Mouse (Mus musculus): Measurements from ENCODE around the gene 1810030O07Rik. TPM values are rescaled to one million over a fixed set of nuclear protein-coding genes. Genes with fewer than 3 reads are reported as not detected.
"Not testable (repeated sequence)": the region's sequence is repeated elsewhere in the genome, so short reads cannot be mapped to it uniquely, and the experiment has no call there.

Gene 1810030O07Rik
- 10 to 100 TPM; 11.2 to 16.9 TPM for total RNA-seq (2021)

GRCm38 (mm10) chrX:12673054-12673775 lies at the start of gene 1810030O07Rik:
Gene 1810030O07Rik, minus strand, starts transcription at chrX:12673668.
- DNase-seq (ENCODE audit: low spot score in 2 of 2) = peak; percentile 88
- intact Hi-C loops (cut with DNase I) = loop anchor here (2.0 to 10.0 kb wide), 2 partner anchors 172 to 532 kb away; no protein-coding TSS in a partner anchor

- no peak for DNase-seq (ENCODE audit: low spot score in 2 of 2)
- intact Hi-C loops (cut with DNase I) = no loop called here
Observed at GRCm38 (mm10) chrX:12716036-12716435, 42.6 kb upstream of the 1810030O07Rik start.

- intact Hi-C loops (cut with DNase I) = no loop called here
- DNase-seq (ENCODE audit: low spot score in 2 of 2) = no peak
Observed at GRCm38 (mm10) chrX:12713796-12714195, 40.3 kb upstream of the 1810030O07Rik start.

GRCm38 (mm10) chrX:12686910-12687309 lies 13.4 kb upstream of the 1810030O07Rik start:
- intact Hi-C loops (cut with DNase I) = no loop called here
- no peak for DNase-seq (ENCODE audit: low spot score in 2 of 2)

GRCm38 (mm10) chrX:12686071-12686470 lies 12.6 kb upstream of the 1810030O07Rik start:
- no peak for DNase-seq (ENCODE audit: low spot score in 2 of 2)
- intact Hi-C loops (cut with DNase I) = no loop called here

GRCm38 (mm10) chrX:12677396-12677795 lies 3.9 kb upstream of the 1810030O07Rik start:
- peak in 1 of 2 experiments; percentile 31 for DNase-seq (ENCODE audit: low spot score in 2 of 2)
- intact Hi-C loops (cut with DNase I) = loop anchor here (10.0 kb wide), 1 partner anchor 527 kb away; no protein-coding TSS in a partner anchor

- intact Hi-C loops (cut with DNase I) = no loop called here
- peak in 1 of 2 experiments; percentile 26 for DNase-seq (ENCODE audit: low spot score in 2 of 2)
Observed at GRCm38 (mm10) chrX:12653879-12654278, 19.6 kb downstream of the 1810030O07Rik start.

GRCm38 (mm10) chrX:12651906-12652305 lies 21.6 kb downstream of the 1810030O07Rik start:
- intact Hi-C loops (cut with DNase I) = no loop called here
- no peak for DNase-seq (ENCODE audit: low spot score in 2 of 2)

- peak in 1 of 2 experiments; percentile 10 for DNase-seq (ENCODE audit: low spot score in 2 of 2)
- intact Hi-C loops (cut with DNase I) = loop anchor here (5.0 kb wide), 1 partner anchor 103 kb away; no protein-coding TSS in a partner anchor
Observed at GRCm38 (mm10) chrX:12645531-12646304, 27.8 kb downstream of the 1810030O07Rik start.

- no peak for DNase-seq (ENCODE audit: low spot score in 2 of 2)
- intact Hi-C loops (cut with DNase I) = loop anchor here (5.0 kb wide), 1 partner anchor 103 kb away; no protein-coding TSS in a partner anchor
Observed at GRCm38 (mm10) chrX:12644976-12645375, 28.5 kb downstream of the 1810030O07Rik start.

- intact Hi-C loops (cut with DNase I) = no loop called here
- DNase-seq (ENCODE audit: low spot score in 2 of 2) = no peak
Observed at GRCm38 (mm10) chrX:12625131-12625530, 48.3 kb downstream of the 1810030O07Rik start.

GRCm38 (mm10) chrX:12612360-12612759 lies 61.1 kb downstream of the 1810030O07Rik start:
- intact Hi-C loops (cut with DNase I); DNase-seq (ENCODE audit: low spot score in 2 of 2): not testable (repeated sequence)

- intact Hi-C loops (cut with DNase I) = no loop called here
Observed at GRCm38 (mm10) chrX:12611211-12611610, 62.3 kb downstream of the 1810030O07Rik start.

GRCm38 (mm10) chrX:12610541-12610940 lies 62.9 kb downstream of the 1810030O07Rik start:
- intact Hi-C loops (cut with DNase I); DNase-seq (ENCODE audit: low spot score in 2 of 2): not testable (repeated sequence)

More at GRCm38 (mm10) chrX:12611211-12611610, 62.3 kb downstream of the 1810030O07Rik start:
- no peak for DNase-seq (ENCODE audit: low spot score in 2 of 2)

Other genes starting within 250 kb of the 1810030O07Rik start
- 100 to 1,000 TPM; 213 to 214 TPM for gene Atp6ap2, start 85.9 kb downstream of the 1810030O07Rik start, total RNA-seq (2021)
- 10 to 100 TPM; 73.2 to 74.7 TPM for gene Med14, start 88.4 kb upstream of the 1810030O07Rik start, total RNA-seq (2021)